Mouse (Mus musculus) CH12.LX (cell line): ENCODE results near the gene Tnnt1. TPM values are rescaled to one million over a fixed set of nuclear protein-coding genes. Genes with fewer than 3 reads are reported as not detected.

Experiments
- DNase-seq: peaks from one replicate; pipeline ENCODE4 v3.0.0-alpha.2; 2013; ENCODE audit errors: extremely low read depth
- H3K27ac ChIP-seq: 2 replicates; pipeline ENCODE4 v1.5.1; 2012; ENCODE audit warnings: low read depth, mild to moderate bottlenecking, control low read depth, moderate library complexity; ENCODE audit not compliant: insufficient read depth
- H3K27me3 ChIP-seq: replicated peaks from 2 replicates; pipeline ENCODE3; 2012; ENCODE audit warnings: inconsistent platforms
- H3K36me3 ChIP-seq, 2 experiments: replicated peaks in 1 of 2; 2 replicates each; pipeline versions ENCODE3 to v1.6.1; 2012; ENCODE audit warnings: inconsistent platforms in 1 of 2, low read length in 1 of 2, mild to moderate bottlenecking in 1 of 2, mixed read lengths in 1 of 2, moderate library complexity in 1 of 2; ENCODE audit not compliant: control insufficient read depth in 1 of 2, insufficient read depth in 1 of 2
- H3K4me1 ChIP-seq, 2 experiments: 2 replicates each; pipeline ENCODE4 v1.6.1; 2012; ENCODE audit warnings: inconsistent platforms in 1 of 2, moderate library complexity in 1 of 2; ENCODE audit not compliant: insufficient read depth in 2 of 2, control insufficient read depth in 1 of 2
- H3K4me2 ChIP-seq: 2 replicates; pipeline ENCODE4 v1.6.1; 2012; ENCODE audit warnings: low read depth, mild to moderate bottlenecking, control low read depth; ENCODE audit not compliant: poor library complexity, insufficient read depth, severe bottlenecking
- H3K4me3 ChIP-seq, 3 experiments: fragments of 150-350 bp in 1 of 3; sonication (generic) in 1 of 3; replicated peaks in 1 of 3; 2 replicates each; pipeline versions ENCODE3 to v1.5.1; 2011 to 2012; ENCODE audit warnings: low read depth in 2 of 3, low read length in 2 of 3, mild to moderate bottlenecking in 2 of 3, moderate library complexity in 2 of 3, control low read depth in 1 of 3, improper control_type of control experiment in 1 of 3, inconsistent platforms in 1 of 3, mixed read lengths in 1 of 3; ENCODE audit not compliant: poor library complexity in 1 of 3
- H3K79me2 ChIP-seq: replicated peaks from 2 replicates; pipeline ENCODE4 v1.6.1; 2012; ENCODE audit warnings: mild to moderate bottlenecking, moderate library complexity; ENCODE audit not compliant: control insufficient read depth, poor library complexity, insufficient read depth, severe bottlenecking; ENCODE audit errors: extremely low read depth
- H3K9ac ChIP-seq: 2 replicates; pipeline ENCODE4 v1.6.1; 2012; ENCODE audit warnings: low read depth, mild to moderate bottlenecking, control low read depth, moderate library complexity; ENCODE audit not compliant: insufficient read depth
- H3K9me3 ChIP-seq: replicated peaks from 2 replicates; pipeline ENCODE3; 2012; ENCODE audit warnings: low read length, inconsistent platforms, mixed read lengths
- BHLHE40 ChIP-seq: IDR thresholded peaks from 2 replicates; pipeline ENCODE4 v1.6.1; 2011; ENCODE audit warnings: mild to moderate bottlenecking, low read depth, low read length, improper control_type of control experiment
- CTCF ChIP-seq, 2 experiments: IDR thresholded peaks in 1 of 2; conservative IDR thresholded peaks in 1 of 2; 2 replicates each; pipeline ENCODE4 v1.5.1; 2011 to 2012; ENCODE audit warnings: low read depth in 2 of 2, low read length in 2 of 2, improper control_type of control experiment in 1 of 2, inconsistent platforms in 1 of 2, mild to moderate bottlenecking in 1 of 2, moderate library complexity in 1 of 2
- E2F4 ChIP-seq: IDR thresholded peaks from 2 replicates; pipeline ENCODE4 v1.6.1; 2011; ENCODE audit warnings: low read depth, low read length, improper control_type of control experiment; ENCODE audit not compliant: insufficient replicate concordance
- EP300 ChIP-seq: IDR thresholded peaks from 2 replicates; pipeline ENCODE4 v1.6.1; 2011; ENCODE audit warnings: low read length, improper control_type of control experiment
- GABPA ChIP-seq: IDR thresholded peaks from 2 replicates; pipeline ENCODE4 v1.6.1; 2012; ENCODE audit warnings: low read depth, low read length, improper control_type of control experiment, inconsistent platforms; ENCODE audit not compliant: insufficient replicate concordance
- IRF4 ChIP-seq: IDR thresholded peaks from 2 replicates; pipeline ENCODE4 v1.6.1; 2014; ENCODE audit warnings: low read depth, mild to moderate bottlenecking, inconsistent platforms, low read length, improper control_type of control experiment
- JUND ChIP-seq: conservative IDR thresholded peaks from 2 replicates; pipeline ENCODE4 v1.6.1; 2011; ENCODE audit warnings: low read depth, low read length, improper control_type of control experiment
- KAT2A ChIP-seq: IDR thresholded peaks from 2 replicates; pipeline ENCODE4 v1.6.1; 2012; ENCODE audit warnings: low read length, improper control_type of control experiment, inconsistent platforms; ENCODE audit not compliant: insufficient replicate concordance
- MAZ ChIP-seq: IDR thresholded peaks from 2 replicates; pipeline ENCODE4 v1.6.1; 2012; ENCODE audit warnings: low read depth, mild to moderate bottlenecking, inconsistent platforms, low read length, improper control_type of control experiment, moderate library complexity
- NRF1 ChIP-seq: IDR thresholded peaks from 2 replicates; pipeline ENCODE4 v1.6.1; 2014; ENCODE audit warnings: low read depth, mild to moderate bottlenecking, inconsistent platforms, low read length, improper control_type of control experiment, moderate library complexity
- PAX5 ChIP-seq: IDR thresholded peaks from 2 replicates; pipeline ENCODE4 v1.6.1; 2012; ENCODE audit warnings: low read length, inconsistent platforms, mixed read lengths
- RCOR1 ChIP-seq: conservative IDR thresholded peaks from 2 replicates; pipeline ENCODE4 v1.6.1; 2012; ENCODE audit warnings: low read depth, mild to moderate bottlenecking, inconsistent platforms, low read length, improper control_type of control experiment
- SIN3A ChIP-seq: IDR thresholded peaks from 2 replicates; pipeline ENCODE4 v1.6.1; 2012; ENCODE audit warnings: low read length, improper control_type of control experiment, inconsistent platforms
- TBP ChIP-seq: conservative IDR thresholded peaks from 2 replicates; pipeline ENCODE4 v1.6.1; 2011; ENCODE audit warnings: low read depth, low read length, improper control_type of control experiment
- TCF12 ChIP-seq: IDR thresholded peaks from 2 replicates; pipeline ENCODE4 v1.6.1; 2014; ENCODE audit warnings: low read depth, mild to moderate bottlenecking, inconsistent platforms, low read length, improper control_type of control experiment
- USF1 ChIP-seq: IDR thresholded peaks from 2 replicates; pipeline ENCODE4 v1.6.1; 2014; ENCODE audit warnings: low read depth, mild to moderate bottlenecking, inconsistent platforms, low read length, improper control_type of control experiment
- ZKSCAN1 ChIP-seq: IDR thresholded peaks from 2 replicates; pipeline ENCODE4 v1.6.1; 2012; ENCODE audit warnings: low read depth, inconsistent platforms, low read length, improper control_type of control experiment, borderline replicate concordance
- ZNF384 ChIP-seq: IDR thresholded peaks from 2 replicates; pipeline ENCODE4 v1.6.1; 2012; ENCODE audit warnings: low read depth, low read length, improper control_type of control experiment, inconsistent platforms
- dilution Hi-C: fragments of 300-500 bp; cut with MboI; formaldehyde crosslinking; loops from 2 replicates; pipeline ENCODE4 v1.14.3; 2020; ENCODE audit warnings: low sequenced_read_pairs; ENCODE audit not compliant: extremely low pct_unique_long_range_greater_than_20kb, extremely low pct_ligation_motif_present
- in situ Hi-C: fragments of 300-500 bp; cut with MboI; formaldehyde crosslinking; loops from 3 replicates; pipeline ENCODE4 v1.14.3; 2019; ENCODE audit warnings: low sequenced_read_pairs, low pct_ligation_motif_present, low pct_unique_long_range_greater_than_20kb, mixed read lengths
- polyA plus RNA-seq: library from polyadenylated mRNA; unstranded; fragments of >175 nt; gene quantifications from 2 replicates; pipeline ENCODE4 v1.2.1, GENCODE M21; 2012; ENCODE audit warnings: low read depth; ENCODE audit not compliant: insufficient read length
- total RNA-seq, 2 experiments: library from RNA; depleted of rRNA; stranded (reverse); fragments of 300-350 nt in 1 of 2; fragments of >200 nt in 1 of 2; gene quantifications; 2 replicates each; pipeline ENCODE4 v1.2.3; 2012 to 2014

Tnnt1 gene
- total and polyA plus RNA-seq, 3 experiments = 0.30 to 0.36 TPM; not detected in 1

GRCm38 (mm10) chr7:4503858-4504257, 12.3 kb downstream of the Tnnt1 start:
- TF ChIP-seq BHLHE40 = no peak
- TF ChIP-seq JUND = no peak
- no peak for TF ChIP-seq MAZ
- DNase-seq = no peak
- Histone ChIP-seq H3K27me3 (no peaks in the 10 kb centered on the region), H3K9me3 (no peaks in the 10 kb centered on the region), H3K9ac (peak overlapping the region; percentile 70; the same call in 1 of the 2 replicates), H3K4me2 (peak overlapping the region; percentile 80), H3K4me1 (peaks cover 33 to 49% of the 10 kb centered on the region in 2 experiments), H3K27ac (peak overlapping the region; percentile 97), H3K36me3 (peaks cover 0 to 10% of the 10 kb centered on the region in 2 experiments), H3K79me2 (peaks cover 25% of the 10 kb centered on the region), H3K4me3 (peak overlapping the region in 1 of 3 experiments; percentile 36)
- in situ Hi-C loops = no loop called here
- dilution Hi-C loops = no loop called here

GRCm38 (mm10) chr7:4503100-4503499, 13.1 kb downstream of the Tnnt1 start:
- Histone ChIP-seq H3K79me2 (peaks cover 32% of the 10 kb centered on the region), H3K27ac (no peak overlapping the region), H3K4me3 (no peak overlapping the region), H3K4me2 (no peak overlapping the region), H3K4me1 (peaks cover 39 to 57% of the 10 kb centered on the region in 2 experiments), H3K36me3 (peaks cover 0 to 17% of the 10 kb centered on the region in 2 experiments)
- DNase-seq = no peak
- dilution Hi-C loops (no loop called here), in situ Hi-C loops (no loop called here)
- TF ChIP-seq CTCF (conservative IDR thresholded peaks at IDR 0.05 in 1 of 2, IDR thresholded peaks at IDR 0.05 in 1 of 2; ENCODE audit: low read depth in 2 of 2, low read length in 2 of 2) (no peak), ZKSCAN1 (no peak), PAX5 (no peak), USF1 (no peak), MAZ (no peak), E2F4 (no peak), TCF12 (no peak), NRF1 (no peak), KAT2A (no peak), IRF4 (no peak), EP300 (no peak), TBP (no peak), RCOR1 (no peak), ZNF384 (no peak), SIN3A (no peak), GABPA (no peak)
- TF ChIP-seq, all 38 proteins: peak for 0
- Histone ChIP-seq H3K9ac (no peak overlapping the region), H3K27me3 (no peaks in the 10 kb centered on the region), H3K9me3 (no peaks in the 10 kb centered on the region)
